Mouse (Mus musculus) MEL (cell line): ENCODE measurements around the gene Krtcap2. TPM values are rescaled to one million over a fixed set of nuclear protein-coding genes. Genes with fewer than 3 reads are reported as not detected.

Experiments used
- DNase-seq: peaks from one replicate; pipeline ENCODE4 v3.0.0; 2011; ENCODE audit warnings: low read depth, low spot score
- H3K27ac ChIP-seq: 2 replicates; pipeline ENCODE4 v1.5.1; 2012; ENCODE audit warnings: low read depth, mild to moderate bottlenecking, control low read depth, low read length, moderate library complexity; ENCODE audit not compliant: control insufficient read depth
- H3K27me3 ChIP-seq, 2 experiments: fragments of 150-350 bp in 1 of 2; sonication (generic) in 1 of 2; 2 replicates each; pipeline ENCODE4 v1.6.1; 2012; ENCODE audit warnings: low read length in 2 of 2, mild to moderate bottlenecking in 2 of 2, improper control_type of control experiment in 1 of 2, moderate library complexity in 1 of 2; ENCODE audit not compliant: insufficient read depth in 2 of 2, control insufficient read depth in 1 of 2
- H3K36me3 ChIP-seq, 2 experiments: 2 replicates each; pipeline ENCODE4 v1.6.1; 2012 to 2014; ENCODE audit warnings: low read length in 2 of 2, improper control_type of control experiment in 1 of 2, inconsistent platforms in 1 of 2, mild to moderate bottlenecking in 1 of 2; ENCODE audit not compliant: insufficient read depth in 2 of 2, control insufficient read depth in 1 of 2
- H3K4me1 ChIP-seq, 2 experiments: fragments of 150-350 bp in 1 of 2; sonication (generic) in 1 of 2; 2 replicates each; pipeline ENCODE4 v1.6.1; 2012; ENCODE audit warnings: low read length in 2 of 2, improper control_type of control experiment in 1 of 2, mild to moderate bottlenecking in 1 of 2; ENCODE audit not compliant: insufficient read depth in 2 of 2, control insufficient read depth in 1 of 2
- H3K4me3 ChIP-seq, 2 experiments: fragments of 150-350 bp in 1 of 2; sonication (generic) in 1 of 2; 2 replicates each; pipeline ENCODE4 v1.5.1; 2012; ENCODE audit warnings: low read depth in 2 of 2, low read length in 2 of 2, mild to moderate bottlenecking in 2 of 2, moderate library complexity in 2 of 2, control low read depth in 1 of 2, improper control_type of control experiment in 1 of 2; ENCODE audit not compliant: control insufficient read depth in 1 of 2, insufficient read depth in 1 of 2
- H3K79me2 ChIP-seq: 2 replicates; pipeline ENCODE4 v1.6.1; 2012; ENCODE audit warnings: mild to moderate bottlenecking, low read length, moderate library complexity; ENCODE audit not compliant: control insufficient read depth, poor library complexity, insufficient read depth
- H3K9ac ChIP-seq: 2 replicates; pipeline ENCODE4 v1.6.1; 2012; ENCODE audit warnings: low read depth, mild to moderate bottlenecking, control low read depth, low read length, moderate library complexity; ENCODE audit not compliant: control insufficient read depth, poor library complexity, severe bottlenecking
- H3K9me3 ChIP-seq: fragments of 150-350 bp; sonication (generic); replicated peaks from 2 replicates; pipeline ENCODE4 v1.6.1; 2012; ENCODE audit warnings: mild to moderate bottlenecking, low read length, improper control_type of control experiment, moderate library complexity; ENCODE audit not compliant: insufficient read depth
- CHD2 ChIP-seq: IDR thresholded peaks from 2 replicates; pipeline ENCODE4 v1.6.1; 2011; ENCODE audit warnings: low read length, improper control_type of control experiment
- EP300 ChIP-seq, 2 experiments: IDR thresholded peaks; 2 replicates each; pipeline ENCODE4 v1.6.1; 2011; ENCODE audit warnings: improper control_type of control experiment in 2 of 2, low read length in 2 of 2, low read depth in 1 of 2, mild to moderate bottlenecking in 1 of 2
- ETS1 ChIP-seq: IDR thresholded peaks from 2 replicates; pipeline ENCODE4 v1.6.1; 2012; ENCODE audit warnings: low read depth, mild to moderate bottlenecking, inconsistent platforms, low read length, improper control_type of control experiment, moderate library complexity
- GABPA ChIP-seq: IDR thresholded peaks from 2 replicates; pipeline ENCODE4 v1.6.1; 2012; ENCODE audit warnings: low read depth, mild to moderate bottlenecking, inconsistent platforms, low read length, improper control_type of control experiment, moderate library complexity
- HCFC1 ChIP-seq: IDR thresholded peaks from 2 replicates; pipeline ENCODE4 v1.6.1; 2012; ENCODE audit warnings: low read depth, mild to moderate bottlenecking, inconsistent platforms, low read length, improper control_type of control experiment, moderate library complexity
- JUND ChIP-seq: IDR thresholded peaks from 2 replicates; pipeline ENCODE4 v1.6.1; 2011; ENCODE audit warnings: low read depth, mild to moderate bottlenecking, improper control_type of control experiment, low read length
- KAT2A ChIP-seq: conservative IDR thresholded peaks from 2 replicates; pipeline ENCODE4 v1.6.1; 2012; ENCODE audit warnings: low read depth, low read length, improper control_type of control experiment, inconsistent platforms
- MAFK ChIP-seq: IDR thresholded peaks from 2 replicates; pipeline ENCODE4 v1.6.1; 2011; ENCODE audit warnings: low read depth, mild to moderate bottlenecking, low read length, improper control_type of control experiment, borderline replicate concordance
- MAZ ChIP-seq: IDR thresholded peaks from 2 replicates; pipeline ENCODE4 v1.6.1; 2012; ENCODE audit warnings: low read depth, mild to moderate bottlenecking, inconsistent platforms, low read length, improper control_type of control experiment
- MEF2A ChIP-seq: IDR thresholded peaks from 2 replicates; pipeline ENCODE4 v1.6.1; 2014; ENCODE audit warnings: low read depth, mild to moderate bottlenecking, inconsistent platforms, low read length, improper control_type of control experiment; ENCODE audit not compliant: poor library complexity, insufficient replicate concordance, severe bottlenecking; ENCODE audit errors: extremely low read depth
- MXI1 ChIP-seq: IDR thresholded peaks from 2 replicates; pipeline ENCODE4 v1.6.1; 2011; ENCODE audit warnings: mild to moderate bottlenecking, low read depth, low read length, improper control_type of control experiment
- MYB ChIP-seq: IDR thresholded peaks from 2 replicates; pipeline ENCODE4 v1.6.1; 2011; ENCODE audit warnings: mild to moderate bottlenecking, low read depth, low read length, improper control_type of control experiment
- MYC ChIP-seq: IDR thresholded peaks from 2 replicates; pipeline ENCODE4 v1.6.1; 2011; ENCODE audit warnings: low read depth, mild to moderate bottlenecking, low read length, improper control_type of control experiment, moderate library complexity
- NELFE ChIP-seq: IDR thresholded peaks from 2 replicates; pipeline ENCODE4 v1.6.1; 2011; ENCODE audit warnings: low read depth, low read length, improper control_type of control experiment
- NRF1 ChIP-seq: IDR thresholded peaks from 2 replicates; pipeline ENCODE4 v1.6.1; 2014; ENCODE audit warnings: low read depth, mild to moderate bottlenecking, inconsistent platforms, low read length, improper control_type of control experiment, moderate library complexity; ENCODE audit not compliant: poor library complexity, insufficient read depth, severe bottlenecking
- POLR2A ChIP-seq, 2 experiments: IDR thresholded peaks; 2 replicates each; pipeline ENCODE4 v1.6.1; 2011 to 2012; ENCODE audit warnings: low read length in 2 of 2, mild to moderate bottlenecking in 2 of 2, control low read depth in 1 of 2, improper control_type of control experiment in 1 of 2, low read depth in 1 of 2, moderate library complexity in 1 of 2; ENCODE audit not compliant: control insufficient read depth in 1 of 2, insufficient read depth in 1 of 2, poor library complexity in 1 of 2
- POLR2AphosphoS2 ChIP-seq: IDR thresholded peaks from 2 replicates; pipeline ENCODE4 v1.6.1; 2011; ENCODE audit warnings: low read length, improper control_type of control experiment
- POLR2AphosphoS5 ChIP-seq: IDR thresholded peaks from 2 replicates; pipeline ENCODE4 v1.6.1; 2012; ENCODE audit warnings: low read depth, borderline replicate concordance, mild to moderate bottlenecking, inconsistent platforms, low read length, moderate library complexity, mixed read lengths
- RAD21 ChIP-seq: IDR thresholded peaks from 2 replicates; pipeline ENCODE4 v1.6.1; 2011; ENCODE audit warnings: mild to moderate bottlenecking, low read depth, low read length, improper control_type of control experiment
- RCOR1 ChIP-seq: IDR thresholded peaks from 2 replicates; pipeline ENCODE4 v1.6.1; 2012; ENCODE audit warnings: low read depth, mild to moderate bottlenecking, inconsistent platforms, low read length, improper control_type of control experiment
- TBP ChIP-seq: IDR thresholded peaks from 2 replicates; pipeline ENCODE4 v1.8.0; 2011; ENCODE audit warnings: low read depth, low read length, improper control_type of control experiment
- UBTF ChIP-seq: IDR thresholded peaks from 2 replicates; pipeline ENCODE4 v1.6.1; 2012; ENCODE audit warnings: low read depth, mild to moderate bottlenecking, inconsistent platforms, low read length, improper control_type of control experiment, moderate library complexity, borderline replicate concordance; ENCODE audit not compliant: insufficient read depth
- USF1 ChIP-seq: IDR thresholded peaks from 2 replicates; pipeline ENCODE4 v1.6.1; 2014; ENCODE audit warnings: low read depth, mild to moderate bottlenecking, inconsistent platforms, low read length, improper control_type of control experiment, moderate library complexity
- ZKSCAN1 ChIP-seq: IDR thresholded peaks from 2 replicates; pipeline ENCODE4 v1.6.1; 2012; ENCODE audit warnings: low read depth, mild to moderate bottlenecking, inconsistent platforms, low read length, improper control_type of control experiment, moderate library complexity
- ZMIZ1 ChIP-seq: IDR thresholded peaks from 2 replicates; pipeline ENCODE4 v1.6.1; 2012; ENCODE audit warnings: low read depth, mild to moderate bottlenecking, inconsistent platforms, low read length, improper control_type of control experiment, moderate library complexity
- ZNF384 ChIP-seq: IDR thresholded peaks from 2 replicates; pipeline ENCODE4 v1.6.1; 2012; ENCODE audit warnings: low read depth, mild to moderate bottlenecking, inconsistent platforms, low read length, improper control_type of control experiment
- polyA plus RNA-seq, 2 experiments: library from polyadenylated mRNA; stranded (reverse) in 1 of 2; unstranded in 1 of 2; fragments of >175 nt in 1 of 2; fragments of >200 nt in 1 of 2; gene quantifications; 2 replicates each; pipeline versions ENCODE4 v1.2.1 to v1.2.4; 2012; ENCODE audit warnings: low replicate concordance in 2 of 2, low read depth in 1 of 2; ENCODE audit not compliant: insufficient read length in 2 of 2, insufficient read depth in 1 of 2, missing spikeins in 1 of 2
- total RNA-seq: library from RNA; depleted of rRNA; stranded (reverse); fragments of 300-350 nt; gene quantifications from 2 replicates; pipeline ENCODE4 v1.2.3, GENCODE M21; 2012

The Krtcap2 gene
- total and polyA plus RNA-seq, 3 experiments: 171 to 497 TPM; not detected in 1

DNA sequence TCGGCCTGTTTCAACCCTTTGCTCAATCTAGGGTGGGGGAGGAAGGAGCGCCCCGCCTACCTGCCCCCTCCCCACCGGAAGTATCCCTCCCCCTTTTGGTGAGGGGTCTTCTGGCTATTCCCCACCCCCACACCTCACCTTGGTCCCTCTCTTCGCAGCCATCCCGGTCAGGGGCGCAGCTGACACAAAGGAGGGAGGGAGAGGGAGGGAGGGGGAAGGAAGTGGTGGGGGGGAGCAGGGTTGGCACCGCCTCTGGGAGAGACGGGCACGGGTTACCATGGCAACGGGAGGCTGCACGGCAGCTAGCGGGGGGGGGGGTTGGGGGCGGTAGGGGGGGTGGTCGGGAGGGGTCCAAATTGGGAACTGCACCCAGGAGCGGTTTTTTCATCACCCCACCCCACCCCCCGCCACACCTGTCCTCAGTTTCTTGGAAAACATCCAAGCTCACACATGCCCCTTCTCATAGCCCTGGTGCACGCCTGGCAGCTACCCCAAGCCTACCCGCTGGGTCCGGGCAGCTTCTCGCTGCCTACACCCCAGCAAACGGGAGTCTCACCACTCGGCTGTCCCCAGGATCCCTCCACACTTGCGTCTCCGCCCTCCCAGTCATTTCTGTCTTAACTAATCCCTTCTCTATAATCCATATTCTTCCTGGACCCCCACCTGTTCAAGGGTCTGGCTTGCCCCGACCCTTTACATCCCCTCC is 631 bp upstream of the Krtcap2 start:
- no peak for DNase-seq
- H3K79me2 ChIP-seq: peaks cover 17% of the 10 kb centered on the region
- H3K4me1 ChIP-seq: peaks cover 11 to 12% of the 10 kb centered on the region in 2 experiments; a peak in 3 of 4 replicates
- peak overlapping the region; percentile 61 for H3K9ac ChIP-seq
- H3K27me3 ChIP-seq: no peaks in the 10 kb centered on the region
- no peak overlapping the region for H3K27ac ChIP-seq
- H3K4me3 ChIP-seq: peak overlapping the region; percentile 84 to 89
- H3K9me3 ChIP-seq: no peaks in the 10 kb centered on the region
- TF ChIP-seq NRF1: no peak
- no peak for TF ChIP-seq ETS1
- TF ChIP-seq MYC: no peak
- no peak for TF ChIP-seq ZNF384
- no peak for TF ChIP-seq CHD2
- TF ChIP-seq, all 39 proteins: peak for 0
- peaks cover 7 to 11% of the 10 kb centered on the region in 2 experiments; a peak in 3 of 4 replicates for H3K36me3 ChIP-seq

DNA sequence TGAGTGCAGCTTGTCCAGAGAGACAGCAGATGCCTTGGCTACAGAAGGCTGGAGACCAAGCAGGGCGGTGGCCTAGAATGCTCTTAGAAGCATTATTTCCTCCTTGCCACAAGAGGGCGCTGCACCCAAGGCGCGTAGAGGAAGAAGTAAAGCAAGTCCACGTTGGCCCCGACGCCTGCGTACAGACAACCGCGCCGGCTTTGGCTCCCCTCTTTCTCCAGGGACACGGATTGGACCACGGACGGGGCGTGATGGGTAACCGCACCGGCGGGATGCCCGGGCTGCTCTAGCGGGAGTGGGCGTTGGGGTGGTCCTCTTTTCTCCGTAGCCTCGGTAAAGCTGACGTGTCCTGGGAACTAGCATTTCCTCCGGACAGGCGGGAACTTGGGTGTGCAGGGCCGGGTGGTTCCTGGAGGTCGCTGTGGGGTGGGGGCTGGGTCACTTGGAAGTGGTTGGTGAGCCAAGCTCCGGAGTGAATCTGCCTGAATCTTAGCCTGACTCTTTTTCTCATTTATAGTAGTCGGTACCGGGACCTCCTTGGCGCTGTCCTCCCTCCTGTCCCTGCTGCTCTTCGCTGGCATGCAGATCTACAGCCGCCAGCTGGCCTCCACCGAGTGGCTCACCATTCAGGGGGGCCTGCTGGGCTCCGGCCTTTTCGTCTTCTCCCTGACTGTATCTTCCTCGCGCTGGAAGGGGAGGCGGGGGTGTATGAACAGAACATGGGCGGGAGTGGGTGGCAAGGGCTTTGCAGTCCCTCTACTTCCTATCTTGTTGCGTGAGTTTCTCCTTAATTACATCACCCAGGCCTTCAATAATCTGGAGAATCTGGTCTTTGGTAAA is 715 bp downstream of the Krtcap2 start, which contains the start of gene Trim46:
Gene Trim46 (minus strand): TSS at position 49 of the 840 bp plus-strand sequence.
- Histone ChIP-seq H3K4me1 (peaks cover 17 to 24% of the 10 kb centered on the region in 2 experiments; a peak in 3 of 4 replicates), H3K9ac (peak within 1 kb of the TSS; percentile 99), H3K4me3 (peak within 1 kb of the TSS; percentile 84 to 89), H3K36me3 (peaks cover 7 to 23% of the 10 kb centered on the region in 2 experiments; a peak in 3 of 4 replicates), H3K9me3 (no peaks in the 10 kb centered on the region), H3K79me2 (peaks cover 17% of the 10 kb centered on the region), H3K27ac (peak within 1 kb of the TSS; percentile 98), H3K27me3 (no peaks in the 10 kb centered on the region)
- DNase-seq: peak; percentile 98
- peak; percentile 90 to 94; a peak in 3 of 4 replicates for TF ChIP-seq POLR2A (IDR thresholded peaks at IDR 0.05; ENCODE audit: control insufficient read depth in 1 of 2, insufficient read depth in 1 of 2, low read depth in 1 of 2, low read length in 2 of 2, poor library complexity in 1 of 2)
- TF ChIP-seq RAD21: peak; percentile 33
- TF ChIP-seq GABPA: no peak; the same call in 1 of the 2 replicates
- TF ChIP-seq MYC: peak; percentile 77
- TF ChIP-seq ZMIZ1: 0 out of 2 replicates have a peak, but pooled peaks have one; percentile 68
- TF ChIP-seq NRF1: peak; percentile 84
- TF ChIP-seq MEF2A: no peak
- TF ChIP-seq EP300 (IDR thresholded peaks at IDR 0.05; ENCODE audit: low read depth in 1 of 2, low read length in 2 of 2): peak; percentile 29 to 73; a peak in 1 of 4 replicates
- TF ChIP-seq JUND: peak; percentile 66; the same call in 1 of the 2 replicates
- TF ChIP-seq POLR2AphosphoS2: peak; percentile 91
- TF ChIP-seq TBP: peak; percentile 90
- peak; percentile 84 for TF ChIP-seq MXI1
- TF ChIP-seq ZNF384: no peak
- peak; percentile 87 for TF ChIP-seq HCFC1
- TF ChIP-seq MYB: no peak
- TF ChIP-seq KAT2A: peak; percentile 63
- TF ChIP-seq MAZ: peak; percentile 21; the same call in 1 of the 2 replicates
- peak; percentile 65; the same call in 1 of the 2 replicates for TF ChIP-seq RCOR1
- peak; percentile 69 for TF ChIP-seq NELFE
- 0 out of 2 replicates have a peak, but pooled peaks have one; percentile 21 for TF ChIP-seq USF1
- 0 out of 2 replicates have a peak, but pooled peaks have one; percentile 76 for TF ChIP-seq UBTF
- no peak for TF ChIP-seq ZKSCAN1
- TF ChIP-seq MAFK: no peak
- TF ChIP-seq ETS1: peak; percentile 61; the same call in 1 of the 2 replicates
- no peak for TF ChIP-seq POLR2AphosphoS5
